Mouse (Mus musculus): ENCODE results near the gene 2700049A03Rik.

DNA sequence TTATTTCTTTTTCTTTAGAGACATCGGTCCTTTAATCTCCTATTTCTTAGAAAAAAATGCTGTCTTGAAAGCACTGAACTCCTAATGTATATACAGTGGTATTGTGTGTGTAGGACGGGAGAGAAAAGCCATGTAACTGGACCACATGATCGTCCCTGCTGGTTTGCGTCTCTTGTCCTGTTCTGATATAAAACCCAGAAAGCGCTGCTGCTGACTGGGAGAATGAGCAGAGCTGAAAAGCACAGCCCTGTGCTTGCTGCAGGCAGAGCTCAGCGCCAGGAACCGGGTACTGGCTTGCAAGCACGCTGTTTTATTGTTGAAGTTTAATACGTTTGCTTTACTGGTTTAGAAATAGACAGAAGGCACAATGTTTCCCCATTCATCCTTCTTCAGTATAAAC, 112.7 kb downstream of the 2700049A03Rik start:
- no peak for TF ChIP-seq CTCF (IDR thresholded peaks at IDR 0.05; ENCODE audit: low read depth)
- TF ChIP-seq EP300 (IDR thresholded peaks at IDR 0.05; ENCODE audit: low read depth) = no peak
